Comparison of ENCODE assay signal across 27 mouse cellular contexts in the genomic region with DNA sequence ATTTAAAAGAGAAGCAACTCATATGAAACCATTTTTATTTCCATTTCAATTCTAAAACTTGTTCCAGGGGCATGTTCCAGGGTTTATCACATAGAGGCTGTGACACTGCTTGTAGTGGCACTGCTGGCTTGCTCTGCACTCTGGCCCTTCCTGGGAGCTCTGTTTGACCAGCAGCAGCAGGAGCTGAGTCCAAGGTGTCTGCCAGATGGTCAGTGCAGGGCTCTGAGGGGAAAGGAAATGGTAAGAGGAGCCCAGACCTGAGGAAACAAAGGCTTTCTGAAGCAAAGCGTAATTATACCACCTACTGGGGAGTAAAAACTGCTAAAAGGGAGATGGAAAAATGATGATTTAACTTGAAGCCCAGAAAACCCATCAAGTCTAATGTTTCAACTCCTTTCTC. TPM values are rescaled to one million over a fixed set of nuclear protein-coding genes. Genes with fewer than 3 reads are reported as not detected.
DNase-seq lines count a peak whose midpoint lies in the region; ATAC-seq lines count a peak whose summit lies in the region.
"Had no signal": no experiment of that assay in that cellular context is flagged by ENCODE, and none has a peak within 500 bp of the region (broad histone marks: within the 10 kb centered on the region; RNA-seq: fewer than 3 reads in every experiment).

No protein-coding gene starts in this region.

- 51% methylated on average over 1 of the region's 1 CpGs for WGBS in limb, embryonic 10.5 days

- peak; percentile 11 to 43 for DNase-seq in cerebellum, adult 18-20 months
- DNase-seq in cerebellum, adult 11 months, result no peak
- DNase-seq in retina, embryonic 14.5 days (ENCODE audit: low spot score), result peak; percentile 20
- no peak for DNase-seq in retina, postnatal 1 day
- peak; percentile 39 for DNase-seq in limb, embryonic 10.5 days (ENCODE audit: low spot score)
- DNase-seq in right cerebral cortex, postnatal 14 days, result no peak
- DNase-seq in gastrocnemius, postnatal 4 days (ENCODE audit: low spot score in 2 of 2), result no peak
- DNase-seq: adrenal gland, postnatal 36 days; gastrocnemius, postnatal 36 days; kidney, postnatal 25 days; liver, embryonic 13.5 days; lung, embryonic 14.5 days; lung, postnatal 36 days; spleen, adult 18-20 months had no signal

- H3K9me3 ChIP-seq in limb, embryonic 10.5 days (replicated peaks), result no peaks in the 10 kb centered on the region
- H3K9me3 ChIP-seq: embryonic facial prominence, embryonic 13.5 days; forebrain, embryonic 12.5 days; heart, embryonic 10.5 days; limb, embryonic 13.5 days; liver, embryonic 13.5 days; megakaryocyte, embryonic 14.5 days; neural tube, embryonic 13.5 days had no signal

- H3K36me3 ChIP-seq in limb, embryonic 10.5 days, result peaks cover 6% of the 10 kb centered on the region; the same call in 1 of the 2 replicates
- H3K36me3 ChIP-seq: forebrain, embryonic 12.5 days; limb, embryonic 13.5 days; neural tube, embryonic 13.5 days had no signal

- ATAC-seq in megakaryocyte-erythroid progenitor cell, adult 5-6 weeks (replicated peaks; ENCODE audit: low FRiP score, low TSS enrichment, poor library complexity, severe bottlenecking), result no peak
- ATAC-seq: CD4-positive, CD25-positive, alpha-beta regulatory T cell, adult 4 months; intestine, postnatal 0 days; midbrain, embryonic 16.5 days had no signal

- H3K27ac ChIP-seq in limb, embryonic 10.5 days, result peak overlapping the region; percentile 59
- H3K27ac ChIP-seq: embryonic facial prominence, embryonic 13.5 days; forebrain, embryonic 12.5 days; heart, embryonic 10.5 days; layer of hippocampus, adult 2 months; limb, embryonic 13.5 days; liver, embryonic 13.5 days; neural tube, embryonic 13.5 days had no signal

- H3K4me1 ChIP-seq in limb, embryonic 10.5 days, result peaks cover 33% of the 10 kb centered on the region
- H3K4me1 ChIP-seq: forebrain, embryonic 12.5 days; heart, embryonic 10.5 days; liver, embryonic 13.5 days; megakaryocyte, embryonic 14.5 days; neural tube, embryonic 13.5 days had no signal

- no peaks in the 10 kb centered on the region for H3K27me3 ChIP-seq in limb, embryonic 10.5 days (ENCODE audit: low read depth, poor library complexity, severe bottlenecking)
- H3K27me3 ChIP-seq: embryonic facial prominence, embryonic 13.5 days; forebrain, embryonic 12.5 days; limb, embryonic 13.5 days; liver, embryonic 13.5 days; megakaryocyte, embryonic 14.5 days; neural tube, embryonic 13.5 days had no signal

- no peak overlapping the region for H3K4me3 ChIP-seq in limb, embryonic 10.5 days
- H3K4me3 ChIP-seq: embryonic facial prominence, embryonic 13.5 days; erythroblast, embryonic 14.5 days; forebrain, embryonic 12.5 days; heart, embryonic 10.5 days; layer of hippocampus, adult 2 months; limb, embryonic 13.5 days; liver, embryonic 13.5 days; megakaryocyte, embryonic 14.5 days; myocyte; neural tube, embryonic 13.5 days had no signal

RNA-seq across cellular contexts. Expression of a gene that starts 18.0 kb away (rescaled TPM):
- polyA plus RNA-seq in limb, embryonic 10.5 days (2016; fragmentation: Nextera tagmentation; extraction: Ambion mirVana), result 23.3 and 24.5 TPM in 2 replicates
- 10 to 100 TPM; 12.1 to 14.8 TPM for total RNA-seq in gastrocnemius, postnatal 4 days (2021)
- total RNA-seq in megakaryocyte-erythroid progenitor cell, adult 5-6 weeks (2014; fragmentation: Nextera tagmentation), result 36.4 and 40.6 TPM in 2 replicates
- 27.4 and 43.3 TPM in 2 replicates for total RNA-seq in megakaryocyte-erythroid progenitor cell, adult 5-6 weeks (2017)

RNA-seq across cellular contexts. Expression of a gene that starts 18.1 kb away (rescaled TPM):
- 8.6 and 10.8 TPM in 2 replicates for polyA plus RNA-seq in limb, embryonic 10.5 days (2016; fragmentation: Nextera tagmentation; extraction: Ambion mirVana)
- 10 to 100 TPM; 13.9 to 14.8 TPM for total RNA-seq in gastrocnemius, postnatal 4 days (2021)
- 4.0 and 12.3 TPM in 2 replicates for total RNA-seq in megakaryocyte-erythroid progenitor cell, adult 5-6 weeks (2014; fragmentation: Nextera tagmentation)
- total RNA-seq in megakaryocyte-erythroid progenitor cell, adult 5-6 weeks (2017), result 0.14 and 2.9 TPM in 2 replicates
- polyA plus RNA-seq: erythroblast, embryonic 14.5 days had no signal

Comparison
In these comparisons a context has a peak if more than half of its experiments do, and no peak if none do; other contexts are left out.
1. DNase-seq: peak in cerebellum, adult 18-20 months (2 of 2), retina, embryonic 14.5 days (single experiment) and limb, embryonic 10.5 days (single experiment); none in cerebellum, adult 11 months (single experiment), retina, postnatal 1 day (single experiment), right cerebral cortex, postnatal 14 days (single experiment) and gastrocnemius, postnatal 4 days (0 of 2).